Mouse (Mus musculus) testis, postnatal 14 days (tissue): ENCODE results near the gene Ap3b1.

ENCODE experiments used
- DNase-seq: peaks from one replicate; pipeline ENCODE4 v3.0.0; 2021; ENCODE audit warnings: low spot score

Ap3b1 gene

DNA sequence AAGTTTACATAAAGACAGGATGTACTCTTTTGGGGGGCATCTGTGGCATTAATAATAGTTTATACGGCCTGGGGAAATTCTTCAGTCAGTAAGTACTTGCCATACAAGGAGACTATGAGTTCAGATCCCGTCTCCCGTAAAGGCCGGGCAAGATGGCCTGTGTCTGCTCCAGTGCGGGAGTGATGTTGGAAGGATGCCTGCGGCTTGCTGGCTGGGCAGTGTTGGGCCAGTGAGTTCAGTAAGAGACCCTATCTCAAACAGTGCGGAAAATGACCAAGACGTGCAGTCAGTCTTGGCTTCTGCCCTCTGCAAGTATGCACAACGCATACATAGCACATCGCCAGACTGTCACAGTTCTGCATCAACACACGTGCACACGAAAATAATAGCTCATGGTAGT is 95.4 kb downstream of the Ap3b1 start:
- no peak for DNase-seq

DNA sequence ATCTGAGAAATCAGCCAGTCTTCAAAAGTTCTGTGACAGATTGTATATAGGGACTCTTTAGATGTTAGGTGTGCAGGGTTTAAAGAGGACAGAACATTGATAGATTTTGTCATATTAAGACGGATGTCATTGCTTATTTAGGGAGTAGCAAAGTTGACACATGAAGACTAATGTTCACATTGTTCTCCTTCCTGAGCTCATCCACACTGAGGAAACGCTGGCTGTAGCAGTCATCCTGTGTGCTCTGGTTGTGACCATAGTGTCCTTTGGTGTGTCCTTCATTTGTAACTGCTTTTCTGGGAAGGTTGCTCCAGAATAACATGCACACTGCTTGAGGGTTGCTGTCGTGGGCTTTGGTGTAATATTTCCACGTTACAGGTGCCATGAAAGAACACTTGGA is 100.4 kb downstream of the Ap3b1 start:
- no peak for DNase-seq

DNA sequence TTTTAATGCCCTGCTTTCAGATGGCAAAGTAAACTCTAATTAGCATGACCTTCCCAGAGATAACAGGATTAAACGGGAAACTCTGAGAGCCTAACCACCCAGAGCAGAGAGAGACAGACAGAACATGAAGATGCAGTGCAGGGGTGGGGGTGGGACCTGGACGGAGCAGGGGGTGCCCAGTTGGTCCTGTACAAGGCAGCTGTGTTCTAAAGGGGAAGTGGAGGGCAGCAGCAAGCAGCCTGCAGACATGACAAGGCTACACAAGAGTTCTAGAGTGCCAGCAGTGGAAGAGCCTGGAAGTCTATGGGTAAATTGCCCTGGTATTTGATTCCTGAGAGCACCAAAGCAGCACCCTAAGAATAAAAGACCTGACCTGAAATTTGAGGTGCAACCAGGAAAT is 105.5 kb downstream of the Ap3b1 start:
- DNase-seq = no peak

DNA sequence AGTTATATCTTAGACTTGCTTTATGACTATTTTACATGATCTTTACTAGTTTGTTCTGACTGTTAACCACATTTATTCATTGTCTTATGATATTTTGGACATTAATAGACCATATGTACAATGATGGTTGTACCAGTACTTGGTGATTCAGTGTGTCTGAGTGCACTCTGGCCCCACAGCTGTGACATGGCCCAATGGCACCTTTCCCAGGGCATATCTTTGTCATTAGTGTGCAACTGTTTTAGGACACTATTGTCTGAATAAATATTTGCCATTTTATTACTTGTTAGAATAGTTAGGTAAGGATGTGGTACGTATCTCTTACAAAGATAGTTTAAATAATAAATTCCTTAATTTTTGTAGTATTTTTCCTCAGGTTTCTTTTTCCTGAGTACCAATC is 109.8 kb downstream of the Ap3b1 start:
- no peak for DNase-seq

DNA sequence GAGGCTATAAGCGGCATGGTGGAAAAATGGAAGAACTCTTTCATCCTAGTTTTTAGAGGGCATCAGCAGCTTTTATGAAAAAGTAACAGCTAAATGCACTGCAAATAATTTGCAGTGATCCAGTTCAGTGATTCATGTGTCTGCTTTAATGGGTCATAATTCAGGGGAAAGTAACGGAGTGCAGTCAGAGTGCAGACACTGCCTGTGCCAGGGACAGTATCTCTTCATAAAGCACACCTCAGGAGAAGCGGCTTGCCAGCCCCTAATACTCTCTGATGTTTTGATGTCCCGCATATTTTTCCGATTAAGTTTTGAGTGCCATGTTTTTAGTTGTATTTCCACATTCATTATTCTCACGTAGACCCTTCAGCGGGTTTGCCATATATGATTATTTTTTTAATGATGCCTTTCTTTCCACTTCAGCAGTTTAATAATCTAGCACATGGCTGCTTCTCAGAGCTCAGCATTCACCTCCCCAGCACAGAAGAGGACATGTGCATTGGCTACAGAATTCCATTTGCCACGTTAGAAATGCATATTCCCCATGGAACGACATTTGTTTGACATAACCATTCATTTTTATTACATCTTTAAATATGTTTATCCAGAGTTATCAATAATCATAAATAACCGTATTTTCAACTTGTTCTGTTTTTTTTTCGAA is 112.4 kb downstream of the Ap3b1 start:
- no peak for DNase-seq

DNA sequence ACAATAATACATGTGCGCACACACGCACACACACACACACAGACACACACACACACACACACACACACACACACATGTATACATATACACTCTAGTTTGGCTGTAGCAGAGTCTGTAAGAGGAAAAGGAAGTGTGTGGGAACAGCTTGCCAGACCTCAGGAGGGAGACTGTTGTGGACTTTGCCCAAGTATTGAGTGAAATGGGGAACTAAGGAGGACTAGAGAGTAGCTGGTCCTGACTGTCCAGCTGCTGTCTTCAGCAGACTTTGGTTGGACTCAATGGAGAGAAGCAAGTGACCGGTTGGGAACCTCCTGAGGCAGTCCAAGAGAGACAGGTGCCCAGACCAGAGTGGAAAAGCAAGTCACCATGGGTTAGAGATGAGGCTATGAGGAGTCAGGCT is 117.4 kb downstream of the Ap3b1 start:
- no peak for DNase-seq

DNA sequence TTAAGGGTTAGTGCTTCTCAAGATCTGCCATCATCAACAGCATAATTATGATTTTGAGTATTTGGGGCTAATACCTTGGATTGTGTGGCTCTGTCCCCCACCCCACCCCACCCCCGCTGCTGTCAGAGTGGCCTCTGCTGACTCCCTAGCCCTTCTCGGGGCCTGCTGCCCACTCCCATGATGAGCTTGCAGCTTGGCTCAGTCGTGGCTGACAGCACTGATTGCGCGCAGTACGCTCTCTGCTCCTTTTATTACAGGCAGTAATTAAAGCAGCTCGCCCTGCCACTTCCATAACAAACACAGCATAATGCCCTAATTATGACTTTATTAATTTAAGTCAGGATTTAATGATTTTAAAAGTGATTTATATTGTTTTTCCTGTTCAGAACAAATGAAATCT is 121.5 kb downstream of the Ap3b1 start:
- no peak for DNase-seq

DNA sequence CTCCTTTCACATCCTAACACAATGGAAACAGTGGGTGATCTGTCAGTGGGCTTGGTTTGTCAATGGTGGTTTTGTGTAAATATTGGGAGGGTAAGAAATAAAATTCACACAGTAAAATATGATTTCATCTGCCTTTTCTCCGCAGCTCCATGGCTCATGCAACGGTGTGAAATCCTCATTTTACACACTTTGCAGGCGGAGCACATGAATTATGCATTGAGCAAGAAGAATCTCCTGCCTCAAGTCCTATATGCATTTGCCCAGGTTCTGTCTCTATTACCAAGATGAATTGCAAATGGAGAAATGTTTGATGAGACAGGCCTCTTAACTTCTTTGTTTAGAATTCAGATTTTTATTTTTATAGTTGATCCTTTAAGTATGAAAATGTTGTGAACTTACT is 131.9 kb downstream of the Ap3b1 start:
- DNase-seq = no peak

DNA sequence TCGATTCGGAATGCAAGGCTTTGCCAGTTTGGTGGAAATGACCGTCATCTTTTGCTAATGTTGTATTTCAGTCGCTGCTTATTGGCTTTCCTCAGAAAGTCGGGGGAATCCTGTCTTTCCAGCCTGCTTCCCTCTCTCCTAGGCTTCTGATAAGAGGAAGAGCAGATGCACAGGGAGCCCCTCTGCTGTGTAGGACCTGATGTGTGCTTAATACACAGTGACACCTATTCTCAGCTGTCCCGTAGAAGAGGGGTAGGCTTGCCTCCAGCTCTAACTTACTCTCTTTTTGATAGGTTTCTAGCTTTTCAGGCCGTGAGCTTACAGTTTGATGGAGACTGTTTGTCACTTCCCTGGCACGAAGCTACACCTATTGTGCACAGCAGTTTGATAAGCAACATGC is 132.4 kb downstream of the Ap3b1 start:
- DNase-seq = no peak

DNA sequence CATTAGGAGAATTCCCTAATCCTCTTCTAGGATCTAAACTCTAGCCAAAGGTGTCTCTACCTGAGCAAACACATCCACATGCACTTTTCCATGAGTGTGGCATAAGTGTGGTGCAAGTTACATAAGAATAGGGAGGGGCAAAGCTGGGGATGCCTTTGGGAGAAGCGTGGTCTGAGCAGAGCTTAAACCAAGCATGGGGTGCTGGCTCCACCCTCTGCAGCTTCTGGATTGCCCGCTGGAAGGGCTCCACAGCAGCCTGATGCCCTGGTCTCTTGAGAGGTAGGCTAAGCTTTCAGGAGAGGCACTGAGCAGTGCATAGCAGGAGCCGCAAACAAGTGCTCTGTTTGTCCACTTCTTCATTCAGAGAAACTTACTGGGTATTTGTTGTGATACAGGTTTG is 138.8 kb downstream of the Ap3b1 start:
- DNase-seq = no peak

DNA sequence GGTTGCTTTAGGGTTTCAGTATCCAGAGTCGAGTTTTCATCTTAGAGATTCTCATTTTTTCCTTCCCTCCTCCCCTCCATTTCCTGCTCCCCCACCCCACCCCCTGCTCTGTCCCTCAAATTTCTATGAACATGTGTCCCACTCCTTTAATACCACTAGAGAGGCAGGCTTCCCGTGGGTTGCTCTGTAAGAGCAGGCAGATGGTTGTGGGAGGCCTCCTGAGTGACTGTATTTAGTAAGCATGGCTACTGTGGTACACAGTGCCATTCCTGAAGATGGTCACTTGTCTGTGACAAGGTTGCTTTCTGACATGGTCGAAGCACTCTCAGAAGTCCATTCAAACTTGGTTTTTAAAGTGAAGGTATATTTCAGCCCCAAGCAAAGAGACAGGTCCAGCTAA is 147.7 kb downstream of the Ap3b1 start:
- no peak for DNase-seq

DNA sequence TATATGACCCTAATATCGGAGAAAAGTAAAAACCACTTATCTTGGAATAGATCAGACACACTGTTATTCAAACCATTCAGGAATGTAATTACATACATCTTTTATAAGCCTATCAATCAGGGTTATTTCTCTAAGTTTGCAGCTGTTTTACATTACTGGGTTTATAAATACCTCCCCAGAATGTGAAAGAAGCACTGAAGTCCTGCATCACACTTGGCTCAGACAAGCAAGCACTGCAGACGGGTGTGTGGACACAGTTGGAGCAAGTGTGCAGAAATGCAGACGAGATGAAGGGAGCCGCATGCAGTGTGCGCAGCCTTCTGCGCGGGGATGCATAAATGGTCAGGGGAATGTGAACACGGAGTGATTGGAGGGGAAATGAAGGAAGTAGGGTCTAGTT is 149.6 kb downstream of the Ap3b1 start:
- DNase-seq = no peak

DNA sequence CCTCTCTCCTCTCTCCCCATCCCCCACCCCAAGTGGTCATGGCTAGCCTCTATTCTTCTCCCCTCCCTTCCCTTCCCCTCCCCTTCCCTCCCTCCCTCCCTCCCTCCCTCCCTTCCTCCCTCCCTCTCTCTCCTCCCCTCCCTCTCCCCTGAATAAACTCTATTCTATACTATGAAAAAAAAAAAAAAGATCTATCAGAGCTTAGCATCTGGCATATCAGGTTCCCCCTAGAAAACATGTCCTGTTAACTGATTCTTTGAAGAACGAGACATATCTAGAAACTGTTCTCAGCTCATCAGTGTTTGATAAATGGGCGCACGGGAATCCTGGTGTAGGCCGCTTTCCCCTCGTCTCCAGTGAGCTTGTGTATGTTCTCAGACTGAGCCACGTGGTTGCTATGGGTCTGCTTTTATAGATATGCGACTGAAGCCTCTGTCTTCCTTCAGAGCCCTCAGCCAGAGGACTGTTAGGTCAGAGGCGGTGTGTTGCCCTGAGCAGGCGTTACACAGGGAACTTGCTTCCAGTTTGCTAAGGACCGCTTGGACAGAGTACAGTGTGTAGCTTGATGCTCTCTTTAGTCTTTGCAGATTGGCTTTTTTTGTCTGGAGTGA is 154.5 kb downstream of the Ap3b1 start:
- no peak for DNase-seq

DNA sequence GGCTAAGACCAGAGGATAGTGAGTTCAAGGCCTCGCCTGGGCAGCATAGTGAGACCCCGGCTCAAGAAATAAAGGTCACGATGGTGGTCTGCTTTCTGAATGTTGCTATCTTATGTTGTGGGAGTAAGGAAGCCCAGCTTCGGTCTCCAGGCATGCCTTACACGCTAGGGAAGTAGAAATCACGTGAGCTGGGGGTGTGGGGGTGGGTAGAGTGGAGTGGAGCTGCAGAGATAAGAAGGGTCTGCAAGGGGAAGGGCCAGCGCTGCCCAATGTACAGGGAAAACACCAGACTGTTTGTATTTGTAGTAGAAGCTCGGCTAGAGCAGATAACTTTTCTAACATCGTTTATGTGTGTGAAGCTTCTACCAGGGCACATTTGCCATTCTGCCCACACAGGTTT is 155.1 kb downstream of the Ap3b1 start:
- DNase-seq = no peak

DNA sequence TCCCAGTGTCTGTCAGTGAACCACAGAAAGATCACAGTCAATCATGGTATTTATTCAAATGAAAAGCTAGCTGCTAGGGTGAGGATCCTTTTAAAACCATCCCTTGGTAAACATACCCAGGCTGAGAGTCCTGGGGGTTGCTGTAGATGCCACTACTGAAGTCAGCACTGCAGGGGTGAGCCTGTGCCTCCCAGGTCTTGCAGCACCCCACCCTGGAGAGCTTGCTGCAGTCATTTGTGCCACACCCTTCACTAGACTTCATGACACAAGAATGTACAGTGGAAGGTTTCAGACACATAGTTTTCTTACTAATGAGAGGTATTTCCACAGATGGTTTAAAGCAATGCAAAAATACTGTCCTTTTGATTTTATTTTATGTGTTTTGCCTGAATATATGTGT is 156.2 kb downstream of the Ap3b1 start:
- DNase-seq = no peak

DNA sequence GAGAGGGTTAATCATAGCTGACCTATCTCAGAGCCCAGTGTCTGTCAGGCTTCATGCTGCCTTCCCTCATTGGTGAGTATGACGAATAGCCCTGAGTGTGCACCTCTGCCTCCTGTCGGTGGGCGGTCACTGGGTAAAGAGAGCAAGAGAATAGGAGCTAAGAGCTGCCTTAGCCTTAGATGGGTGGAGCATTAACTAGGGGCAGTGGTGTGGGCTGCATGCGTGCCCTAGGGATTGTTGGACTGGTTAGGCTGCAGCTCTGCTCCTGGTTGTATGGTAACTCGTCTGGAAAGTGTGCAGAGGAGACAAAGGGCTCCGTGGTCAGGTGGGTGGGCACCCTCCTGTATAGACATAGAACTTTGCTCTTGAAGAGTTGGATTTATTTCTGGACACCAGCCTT is 157.8 kb downstream of the Ap3b1 start:
- no peak for DNase-seq

DNA sequence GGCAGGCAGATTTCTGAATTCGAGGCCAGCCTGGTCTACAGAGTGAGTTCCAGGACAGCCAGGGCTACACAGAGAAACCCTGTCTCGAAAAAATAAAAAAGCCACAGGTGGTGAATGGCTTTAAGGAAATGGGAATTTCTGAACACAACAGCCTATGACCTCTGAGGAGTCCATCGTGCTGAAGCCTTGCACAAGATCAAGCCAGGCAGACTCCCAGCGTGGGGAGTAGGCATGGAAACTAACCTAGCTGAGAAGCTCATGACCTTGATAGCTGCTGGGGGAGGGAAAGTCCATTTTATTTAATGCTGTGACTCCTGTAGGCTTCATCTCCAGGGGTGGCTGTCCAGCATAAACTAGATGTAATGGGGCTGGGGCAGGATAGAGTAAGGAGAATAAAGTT is 159.4 kb downstream of the Ap3b1 start:
- no peak for DNase-seq

DNA sequence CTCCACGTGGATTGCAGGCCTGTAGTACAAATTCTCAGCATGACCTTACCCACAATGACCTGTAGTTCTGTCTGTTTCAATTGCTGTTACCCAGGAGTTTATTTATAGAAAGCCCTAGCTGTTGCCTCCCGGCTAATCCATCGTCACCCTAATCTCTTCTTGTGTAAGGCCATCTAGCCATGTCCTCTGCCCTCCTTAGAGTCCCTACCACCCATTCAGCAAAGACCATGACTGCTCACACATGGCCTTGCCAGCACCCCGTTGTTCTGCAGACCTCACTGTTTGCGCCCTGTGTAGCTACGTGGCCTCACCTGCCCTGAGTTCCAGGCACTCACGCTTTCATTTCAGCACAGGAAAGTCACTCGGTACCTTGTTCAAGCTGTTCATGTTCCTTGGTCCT is 160.5 kb downstream of the Ap3b1 start:
- no peak for DNase-seq

DNA sequence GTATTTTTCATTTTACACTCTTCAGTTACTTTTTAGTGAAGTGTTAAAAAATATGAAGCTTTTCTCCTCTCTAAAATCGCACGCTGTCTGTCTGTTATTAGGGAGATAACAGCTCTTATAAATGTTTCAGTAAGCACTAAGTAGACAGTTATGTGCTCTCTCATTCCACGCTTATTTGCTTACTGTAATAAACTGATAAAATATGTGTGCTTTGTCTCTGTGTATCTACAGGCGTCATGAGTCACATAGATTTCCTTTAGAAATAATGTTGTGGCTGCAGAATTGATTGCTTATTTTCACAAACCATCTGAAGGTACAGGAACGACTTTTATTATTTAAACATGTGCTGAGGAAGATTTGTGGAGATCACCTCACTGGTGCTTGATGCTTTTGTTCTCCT is 164.5 kb downstream of the Ap3b1 start:
- no peak for DNase-seq

DNA sequence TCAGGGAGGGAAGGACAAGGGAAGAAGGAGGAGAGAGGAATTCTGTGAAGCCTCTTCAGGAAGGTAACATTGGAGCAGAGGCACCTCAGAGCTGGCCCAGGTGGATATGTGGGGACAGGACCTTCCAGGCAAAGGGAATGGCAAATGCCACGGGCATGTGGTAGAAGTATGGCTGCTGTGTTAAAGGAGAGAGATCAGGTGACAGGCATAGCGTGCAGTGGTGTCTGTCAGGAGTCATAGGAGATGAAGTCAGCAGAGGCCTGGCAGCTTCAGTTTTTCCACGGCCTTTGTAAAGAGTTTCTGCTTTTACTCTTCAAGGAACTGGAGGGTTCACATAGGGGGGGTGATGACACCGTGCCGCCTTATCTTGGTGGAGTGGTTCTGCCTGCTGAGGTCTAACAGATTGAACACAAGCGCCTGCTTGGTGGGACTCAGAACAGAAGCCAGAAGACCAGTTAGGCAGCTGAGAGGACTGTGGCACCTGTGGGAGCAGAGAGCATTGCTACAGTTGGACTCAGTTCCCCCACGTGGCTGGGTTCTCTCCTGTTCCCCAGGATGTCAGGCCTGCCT is 166.0 kb downstream of the Ap3b1 start:
- DNase-seq = no peak

DNA sequence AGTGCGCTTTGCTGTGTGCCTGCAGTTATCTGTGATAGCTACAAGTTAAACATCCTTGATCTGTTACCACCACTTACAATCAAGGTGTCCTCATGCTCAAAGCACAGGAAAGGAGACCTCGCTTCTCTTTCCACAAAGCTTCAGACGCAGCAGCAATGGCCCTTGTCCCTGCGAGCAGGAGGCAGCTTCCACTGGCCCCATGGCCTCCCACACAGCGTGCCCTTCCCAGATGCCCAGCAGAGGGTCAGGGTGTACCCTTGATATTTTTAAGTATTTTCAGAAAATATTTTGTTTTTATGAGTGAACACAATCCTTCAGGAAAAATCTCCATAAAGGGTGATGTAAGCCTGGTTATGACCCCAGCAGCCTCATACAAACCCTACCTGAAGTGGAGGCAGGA is 170.4 kb downstream of the Ap3b1 start:
- no peak for DNase-seq

DNA sequence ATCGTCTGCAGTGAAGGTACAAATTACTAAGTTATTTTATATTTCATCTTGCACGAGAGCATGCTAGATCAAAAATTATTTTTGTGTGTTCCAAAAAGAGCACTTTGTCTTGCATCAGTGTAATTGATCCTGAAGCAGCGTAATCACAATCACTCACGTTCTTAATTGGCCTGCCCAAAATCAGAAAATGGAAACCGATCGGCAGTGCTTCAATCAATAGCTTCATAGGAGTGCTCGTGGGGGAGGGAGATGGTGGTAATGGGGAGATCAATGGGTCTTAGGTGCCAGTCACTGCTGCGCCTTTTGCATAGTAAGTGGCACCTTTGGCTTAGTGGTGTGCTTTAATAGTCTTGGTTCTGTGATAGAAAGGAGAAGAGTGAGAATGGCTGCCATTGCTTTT is 174.8 kb downstream of the Ap3b1 start:
- no peak for DNase-seq

DNA sequence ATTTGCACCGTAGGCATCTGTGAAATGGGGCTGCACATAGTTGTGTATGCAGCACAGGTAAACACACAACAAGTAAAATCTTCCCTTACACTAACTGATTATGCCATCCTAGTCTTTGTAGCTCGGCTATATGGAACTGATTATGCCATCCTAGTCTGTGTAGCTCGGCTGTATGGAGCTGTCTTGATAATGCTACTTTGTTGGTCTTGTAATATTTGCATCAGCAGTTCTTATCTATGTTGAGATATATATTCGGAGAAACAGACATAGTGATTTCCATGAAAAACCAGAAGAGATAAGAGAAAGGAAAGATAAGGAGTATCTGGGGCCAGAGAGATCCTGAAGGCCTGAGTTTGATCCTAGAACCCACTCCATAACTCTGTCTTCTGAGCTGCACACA is 178.6 kb downstream of the Ap3b1 start:
- DNase-seq = no peak
